Mouse (Mus musculus) lung, postnatal 0 days (tissue): ENCODE results near the gene Nin. TPM values are rescaled to one million over a fixed set of nuclear protein-coding genes. Genes with fewer than 3 reads are reported as not detected.

Experiments
- ATAC-seq: fragments of 200-750 bp; cut with Nextera tagmentation; 2 replicates; pipeline ENCODE4 v1.8.0; 2017; ENCODE audit warnings: moderate library complexity
- DNase-seq: peaks from one replicate; pipeline ENCODE4 v3.0.0-alpha.2; 2016; ENCODE audit warnings: low spot score
- H3K27ac ChIP-seq: fragments of 300-500 bp; sonication (generic); 2 replicates; pipeline ENCODE4 v1.5.1; 2014; ENCODE audit warnings: antibody characterized with exemption, mild to moderate bottlenecking, low read length, mixed read lengths
- H3K27me3 ChIP-seq: fragments of 300-500 bp; sonication (generic); replicated peaks from 2 replicates; pipeline ENCODE4 v1.6.1; 2014; ENCODE audit warnings: low read length, mixed read lengths; ENCODE audit not compliant: insufficient read depth
- H3K36me3 ChIP-seq: fragments of 300-500 bp; sonication (generic); 2 replicates; pipeline ENCODE4 v1.6.1; 2014; ENCODE audit warnings: low read length, mixed read lengths; ENCODE audit not compliant: insufficient read depth
- H3K4me1 ChIP-seq: fragments of 300-500 bp; sonication (generic); 2 replicates; pipeline ENCODE4 v1.6.1; 2014; ENCODE audit warnings: antibody characterized with exemption, low read depth, low read length, mixed read lengths; ENCODE audit not compliant: insufficient read depth
- H3K4me2 ChIP-seq: fragments of 300-500 bp; sonication (generic); replicated peaks from 2 replicates; pipeline ENCODE4 v1.6.1; 2014; ENCODE audit warnings: low read depth, mild to moderate bottlenecking, low read length, moderate library complexity, mixed read lengths
- H3K4me3 ChIP-seq: fragments of 300-500 bp; sonication (generic); 2 replicates; pipeline ENCODE4 v1.5.1; 2014; ENCODE audit warnings: low read depth, low read length
- H3K9ac ChIP-seq: fragments of 300-500 bp; sonication (generic); replicated peaks from 2 replicates; pipeline ENCODE4 v1.6.1; 2014; ENCODE audit warnings: low read depth, mild to moderate bottlenecking
- H3K9me3 ChIP-seq: fragments of 300-500 bp; sonication (generic); 2 replicates; pipeline ENCODE4 v1.6.1; 2016; ENCODE audit warnings: low read length, mixed read lengths
- CTCF ChIP-seq: IDR thresholded peaks from 2 replicates; pipeline ENCODE4 v1.5.1; 2016; ENCODE audit warnings: antibody characterized with exemption, mild to moderate bottlenecking
- EP300 ChIP-seq: IDR thresholded peaks from 2 replicates; pipeline ENCODE4 v1.6.1; 2016; ENCODE audit warnings: antibody characterized with exemption, mild to moderate bottlenecking, control low read depth
- WGBS: fragments of 180-500 bp; shearing (Covaris S2); extraction: QIAGEN DNeasy Blood & Tissue Kit; methylation state at CpG from one replicate; pipeline ENCODE4 v1.1.7; 2014; 5-methylcytosine and 5-hydroxymethylcytosine counted together
- polyA plus RNA-seq: library from polyadenylated mRNA; unstranded; fragments of >200 nt; fragmentation: Nextera tagmentation; extraction: Ambion mirVana; gene quantifications from 2 replicates; pipeline ENCODE4 v1.2.1, GENCODE M21; 2015

Gene Nin
- polyA plus RNA-seq, 1 experiment from 2014 or later, result 8.3 TPM

- Histone ChIP-seq H3K27ac (peak overlapping the region; percentile 3; the same call in 1 of the 2 replicates), H3K4me1 (no peaks in the 10 kb centered on the region; the same call in 1 of the 2 replicates), H3K27me3 (no peaks in the 10 kb centered on the region), H3K4me2 (0 out of 2 replicates have a peak overlapping the region, but pooled peaks have one; percentile 3), H3K36me3 (peaks cover 19% of the 10 kb centered on the region; the same call in 1 of the 2 replicates), H3K4me3 (no peak overlapping the region), H3K9me3 (no peaks in the 10 kb centered on the region), H3K9ac (no peak overlapping the region)
- no peak for TF ChIP-seq EP300
- TF ChIP-seq CTCF, result no peak
- ATAC-seq, result peak; percentile 40
- no peak for DNase-seq
- 50% methylated on average over 9 of the region's 9 CpGs for WGBS
Measured at GRCm38 (mm10) chr12:69977376-69977998, 136.0 kb downstream of the Nin start.

DNA sequence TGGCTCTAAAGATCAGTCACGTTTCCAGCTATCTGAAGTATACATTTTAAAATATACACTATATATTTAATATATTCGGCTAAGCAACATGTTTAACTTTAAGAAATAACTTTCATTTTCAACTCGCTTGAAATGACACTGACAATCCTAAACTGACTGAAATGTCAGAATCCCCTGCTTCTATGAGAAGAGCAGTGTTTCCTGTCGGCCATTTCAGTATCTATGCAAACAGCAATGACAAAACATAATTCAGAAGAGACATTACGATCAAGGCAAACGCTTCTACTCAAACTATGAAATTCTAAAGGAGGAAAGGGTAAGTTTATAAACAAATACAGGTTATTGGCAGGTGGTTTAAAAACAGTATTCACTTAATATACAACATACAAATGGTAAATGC, 136.8 kb downstream of the Nin start:
- Histone ChIP-seq H3K9ac (no peak overlapping the region), H3K4me1 (no peaks in the 10 kb centered on the region; the same call in 1 of the 2 replicates), H3K4me3 (no peak overlapping the region), H3K9me3 (no peaks in the 10 kb centered on the region), H3K4me2 (no peak overlapping the region), H3K36me3 (peaks cover 12% of the 10 kb centered on the region; the same call in 1 of the 2 replicates), H3K27me3 (no peaks in the 10 kb centered on the region), H3K27ac (no peak overlapping the region)
- TF ChIP-seq EP300 (no peak), CTCF (no peak)
- DNase-seq (no peak), ATAC-seq (no peak)
- WGBS, result 60% methylated on average over 6 of the region's 6 CpGs

DNA sequence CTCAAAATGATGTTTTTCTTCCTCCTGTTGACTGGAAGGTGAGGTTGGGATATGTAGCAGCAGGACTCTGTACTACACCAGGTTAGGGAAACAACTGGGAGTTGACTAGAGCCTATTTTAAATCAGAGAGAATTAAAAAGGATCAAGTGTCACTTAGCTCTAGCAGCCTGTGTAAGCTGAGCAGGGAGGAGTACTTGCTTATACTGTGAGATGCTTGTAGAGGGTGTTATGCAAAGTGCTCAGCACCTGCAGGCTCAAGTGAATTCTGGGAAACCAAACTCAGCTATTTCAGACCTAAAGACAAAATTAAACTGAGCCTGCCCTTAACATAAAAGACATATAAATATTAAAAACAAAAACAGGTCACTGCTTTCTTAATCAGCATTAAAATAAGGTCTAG, 139.9 kb downstream of the Nin start:
- H3K27ac ChIP-seq, result no peak overlapping the region

DNA sequence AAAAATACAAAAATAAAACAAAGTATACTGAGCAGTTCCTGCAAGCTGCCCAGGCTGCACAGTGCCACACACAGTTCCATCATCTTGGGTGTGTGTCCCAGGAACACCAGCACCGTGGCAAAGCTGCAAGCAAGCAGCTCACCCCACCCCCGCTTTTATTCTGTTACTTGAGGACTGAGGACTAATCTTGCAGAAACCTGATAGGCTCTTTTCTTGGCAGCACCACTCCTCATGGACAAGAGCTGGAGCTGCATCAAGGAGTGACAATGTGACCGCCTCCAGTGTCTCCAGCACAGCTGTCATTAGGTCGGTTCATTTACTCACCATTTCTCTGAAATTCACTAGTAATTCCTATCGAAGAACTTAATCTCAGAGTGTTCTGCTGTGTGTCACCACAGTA, 145.4 kb downstream of the Nin start:
- no peaks in the 10 kb centered on the region for H3K9me3 ChIP-seq
- H3K4me2 ChIP-seq, result no peak overlapping the region
- peaks cover 23% of the 10 kb centered on the region for H3K36me3 ChIP-seq
- no peak overlapping the region for H3K9ac ChIP-seq
- H3K27me3 ChIP-seq, result no peaks in the 10 kb centered on the region
- TF ChIP-seq CTCF, result no peak
- no peak for TF ChIP-seq EP300
- 58% methylated on average over 5 of the region's 5 CpGs for WGBS
- DNase-seq (no peak), ATAC-seq (no peak)
- H3K4me3 ChIP-seq, result no peak overlapping the region
- no peak overlapping the region for H3K27ac ChIP-seq
- H3K4me1 ChIP-seq, result no peaks in the 10 kb centered on the region

More for the DNA sequence above, 139.9 kb downstream of the Nin start:
- Histone ChIP-seq H3K9ac (no peak overlapping the region), H3K4me3 (no peak overlapping the region), H3K4me2 (no peak overlapping the region), H3K9me3 (no peaks in the 10 kb centered on the region), H3K36me3 (0 out of 2 replicates have a peak, but pooled peaks cover 18% of the 10 kb centered on the region), H3K4me1 (no peaks in the 10 kb centered on the region; the same call in 1 of the 2 replicates), H3K27me3 (no peaks in the 10 kb centered on the region)
- TF ChIP-seq EP300 (no peak), CTCF (no peak)
- peak; percentile 53 for DNase-seq
- ATAC-seq, result no peak

DNA sequence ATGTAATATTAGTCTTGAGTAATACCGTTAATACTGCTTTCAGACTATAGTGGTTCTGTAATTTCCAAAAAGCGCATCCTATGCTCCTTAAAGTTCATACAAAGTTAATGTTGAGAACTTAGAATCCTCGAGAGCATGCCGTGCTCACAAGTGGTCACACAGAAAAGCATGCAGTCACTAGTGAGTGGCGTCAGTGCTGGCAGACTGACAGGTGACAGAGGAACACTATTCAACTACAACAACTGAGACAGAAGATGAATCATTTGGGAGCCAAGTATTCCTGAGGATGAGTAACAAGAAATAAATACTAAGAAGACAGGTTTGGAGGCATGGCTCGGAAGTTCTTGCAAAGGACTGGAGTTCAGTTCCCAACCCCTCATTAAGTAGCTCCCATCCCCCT, 146.4 kb downstream of the Nin start:
- Histone ChIP-seq H3K9me3 (no peaks in the 10 kb centered on the region), H3K4me2 (no peak overlapping the region), H3K27ac (no peak overlapping the region), H3K27me3 (no peaks in the 10 kb centered on the region), H3K4me1 (no peaks in the 10 kb centered on the region), H3K4me3 (no peak overlapping the region), H3K36me3 (peaks cover 23% of the 10 kb centered on the region), H3K9ac (no peak overlapping the region)
- WGBS, result 79% methylated on average over 6 of the region's 6 CpGs
- no peak for ATAC-seq
- DNase-seq, result no peak
- no peak for TF ChIP-seq EP300
- TF ChIP-seq CTCF, result no peak

DNA sequence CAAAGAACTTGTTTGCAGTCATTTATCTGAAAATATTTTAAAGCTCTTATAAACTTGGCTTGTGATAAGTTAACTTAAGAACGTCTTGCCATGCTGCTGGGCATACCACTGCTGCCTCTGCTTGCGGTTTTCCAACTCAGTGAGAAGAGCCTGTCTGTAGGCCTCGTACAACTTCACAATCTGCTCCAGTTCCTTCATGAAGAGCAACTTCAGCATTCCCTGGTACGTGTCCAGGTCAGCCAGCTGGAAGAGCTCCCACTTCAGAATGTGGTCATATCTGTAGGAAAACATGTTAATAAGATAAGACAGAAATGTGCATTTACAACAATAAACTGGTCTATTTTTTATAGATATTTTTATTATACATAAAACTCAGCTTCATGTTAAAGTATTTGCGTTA, 147.4 kb downstream of the Nin start:
- ATAC-seq (peak; percentile 68), DNase-seq (peak; percentile 71)
- peak overlapping the region; percentile 59 for H3K27ac ChIP-seq
- peaks cover 23% of the 10 kb centered on the region for H3K36me3 ChIP-seq
- H3K4me1 ChIP-seq, result no peaks in the 10 kb centered on the region
- no peak overlapping the region for H3K4me3 ChIP-seq
- no peaks in the 10 kb centered on the region for H3K27me3 ChIP-seq
- no peak overlapping the region for H3K4me2 ChIP-seq
- TF ChIP-seq CTCF (no peak), EP300 (no peak)
- no peaks in the 10 kb centered on the region for H3K9me3 ChIP-seq
- 39% methylated on average over 5 of the region's 5 CpGs for WGBS
- no peak overlapping the region for H3K9ac ChIP-seq
